Mouse (Mus musculus) T-helper 17 cell (primary cell): ENCODE results near the gene Prok1.

Experiments used
- in situ Hi-C, 2 experiments: fragments of 300-600 bp; cut with MboI, MseI; formaldehyde crosslinking; loops; 1 replicate in 1 of 2; 2 replicates in 1 of 2; pipeline ENCODE4 v1.15.1; 2025; ENCODE audit warnings: high pct_unique_total_duplicates in 2 of 2

The Prok1 gene

DNA sequence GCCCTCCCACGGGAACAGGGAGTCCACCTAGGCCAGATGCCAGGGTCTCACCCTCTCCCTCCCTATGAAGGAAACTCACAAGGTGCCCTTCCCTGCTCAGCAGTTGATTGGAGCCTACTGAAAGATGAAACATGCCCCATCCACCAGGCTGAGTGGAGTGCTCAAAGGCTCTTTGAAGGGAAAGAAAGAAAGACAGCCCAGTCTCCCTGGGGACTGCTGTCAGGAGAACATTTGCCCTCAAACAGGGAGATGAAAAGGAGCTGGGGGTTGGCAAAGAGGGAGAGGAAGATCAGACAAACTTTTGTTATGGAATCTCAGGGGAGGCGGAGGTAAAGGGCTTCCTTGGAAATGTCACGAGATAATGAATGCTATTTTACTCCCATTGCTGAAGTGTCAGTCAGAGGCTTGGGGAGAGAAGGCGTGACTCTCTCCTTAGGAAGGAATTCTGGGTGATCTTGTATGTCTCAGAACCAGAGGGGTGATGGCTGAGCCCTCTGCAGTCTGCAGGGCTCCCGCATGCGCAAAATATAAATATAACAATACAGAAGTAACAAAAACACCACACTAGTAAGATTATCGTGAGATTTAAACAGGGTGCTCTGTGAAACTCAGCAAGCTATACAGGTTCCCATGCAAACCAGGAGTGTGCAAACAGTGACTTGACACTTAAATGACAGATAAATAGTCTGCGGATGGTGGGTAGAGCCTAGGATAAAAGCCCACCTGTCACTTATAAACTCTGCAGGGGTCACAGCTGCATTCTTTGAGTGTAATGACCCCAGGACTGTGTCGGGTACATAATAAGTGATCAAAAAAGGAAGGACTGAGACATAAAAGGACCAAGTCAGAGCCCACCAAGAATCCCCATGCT lies 38.0 kb downstream of the Prok1 start:
- in situ Hi-C loops, result no loop called here

GRCm38 (mm10) chr3:107188226-107188899 lies 51.1 kb downstream of the Prok1 start:
- in situ Hi-C loops, result loop anchor here (5.0 to 10.0 kb wide), 2 partner anchors 96 to 284 kb away; no protein-coding TSS in a partner anchor

GRCm38 (mm10) chr3:107187022-107187421 lies 52.5 kb downstream of the Prok1 start:
- in situ Hi-C loops, result loop anchor here (5.0 to 10.0 kb wide), 2 partner anchors 95 to 282 kb away; no protein-coding TSS in a partner anchor

- in situ Hi-C loops, result loop anchor here (5.0 to 10.0 kb wide), 2 partner anchors 93 to 281 kb away; no protein-coding TSS in a partner anchor
Observed at GRCm38 (mm10) chr3:107185597-107185996, 53.9 kb downstream of the Prok1 start.

- in situ Hi-C loops, result loop anchor here in 1 of 2 experiments (10.0 kb wide), 1 partner anchor 278 kb away; no protein-coding TSS in a partner anchor
Observed at GRCm38 (mm10) chr3:107183178-107183577, 56.3 kb downstream of the Prok1 start.
